Mouse (Mus musculus) kidney, embryonic 16.5 days (tissue): ENCODE results near the gene Gm20835. TPM values are rescaled to one million over a fixed set of nuclear protein-coding genes. Genes with fewer than 3 reads are reported as not detected.
"Not testable (repeated sequence)": the region's sequence is repeated elsewhere in the genome, so short reads cannot be mapped to it uniquely, and the experiment has no call there.

Experiments
- ATAC-seq: fragments of 200-750 bp; cut with Nextera tagmentation; 2 replicates; pipeline ENCODE4 v1.8.0; 2017; ENCODE audit warnings: moderate TSS enrichment; ENCODE audit not compliant: low FRiP score, low TSS enrichment
- H3K27ac ChIP-seq: fragments of 300-500 bp; sonication (generic); 2 replicates; pipeline ENCODE4 v1.5.1; 2014; ENCODE audit warnings: low read length
- H3K27me3 ChIP-seq: fragments of 300-500 bp; sonication (generic); 2 replicates; pipeline ENCODE4 v1.6.1; 2014; ENCODE audit warnings: low read length, control low read depth, mixed read lengths; ENCODE audit not compliant: insufficient read depth
- H3K36me3 ChIP-seq: fragments of 300-500 bp; sonication (generic); 2 replicates; pipeline ENCODE4 v1.6.1; 2014; ENCODE audit warnings: low read length, control low read depth, mixed read lengths; ENCODE audit not compliant: insufficient read depth
- H3K4me1 ChIP-seq: fragments of 300-500 bp; sonication (generic); 2 replicates; pipeline ENCODE4 v1.6.1; 2014; ENCODE audit warnings: low read length, control low read depth, mixed read lengths; ENCODE audit not compliant: insufficient read depth
- H3K4me2 ChIP-seq: fragments of 300-500 bp; sonication (generic); replicated peaks from 2 replicates; pipeline ENCODE4 v1.6.1; 2014; ENCODE audit warnings: low read depth, low read length
- H3K4me3 ChIP-seq: fragments of 300-500 bp; sonication (generic); 2 replicates; pipeline ENCODE4 v1.5.1; 2014; ENCODE audit warnings: mild to moderate bottlenecking, low read length
- H3K9ac ChIP-seq: fragments of 300-500 bp; sonication (generic); replicated peaks from 2 replicates; pipeline ENCODE4 v1.6.1; 2014; ENCODE audit warnings: low read length
- H3K9me3 ChIP-seq: fragments of 300-500 bp; sonication (generic); 2 replicates; pipeline ENCODE4 v1.6.1; 2016; ENCODE audit warnings: low read length, control low read depth
- WGBS: fragments of 180-500 bp; shearing (Covaris S2); extraction: QIAGEN DNeasy Blood & Tissue Kit; methylation state at CpG from one replicate; pipeline ENCODE4 v1.1.7; 2014; 5-methylcytosine and 5-hydroxymethylcytosine counted together
- polyA plus RNA-seq: library from polyadenylated mRNA; unstranded; fragments of >200 nt; fragmentation: Nextera tagmentation; extraction: Ambion mirVana; gene quantifications from 2 replicates; pipeline ENCODE4 v1.2.1, GENCODE M21; 2015

Gene Gm20835
- not detected in 2 replicates for polyA plus RNA-seq

DNA sequence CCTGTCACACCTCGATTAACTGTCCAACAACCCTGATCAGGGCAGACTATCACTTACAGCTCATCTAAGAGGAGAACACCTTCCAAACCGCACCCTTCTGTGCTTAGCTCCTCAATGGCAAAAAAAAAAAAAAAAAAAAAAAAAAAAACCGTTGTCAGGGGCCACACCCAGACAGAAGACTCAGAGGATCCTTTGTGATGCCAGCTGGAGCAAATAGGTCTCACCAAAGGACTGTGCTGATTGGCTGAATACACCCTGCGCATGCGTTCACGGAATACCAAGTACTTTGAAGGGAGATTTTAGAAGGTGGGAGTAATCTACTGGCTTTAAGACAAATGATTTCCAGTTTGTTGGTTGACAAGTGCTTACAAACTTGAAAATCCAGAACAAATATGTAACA is at the start of gene Gm20835:
Gene Gm20835 (minus strand): TSS at position 101 of the 400 bp plus-strand sequence.
- H3K27ac ChIP-seq, ATAC-seq, H3K27me3 ChIP-seq, H3K4me2 ChIP-seq, H3K36me3 ChIP-seq, H3K9ac ChIP-seq, H3K9me3 ChIP-seq, H3K4me3 ChIP-seq, H3K4me1 ChIP-seq: not testable (repeated sequence)
- no CpG with 5 or more reads among the region's 6 CpGs for WGBS
